Mouse (Mus musculus) mesoderm, embryonic 11.5 days (tissue): ENCODE results near the gene Gm27021.

Source experiments
- DNase-seq: peaks from one replicate; pipeline ENCODE4 v3.0.0-alpha.2; 2012; ENCODE audit warnings: low read depth, low spot score

Gene Gm27021

DNA sequence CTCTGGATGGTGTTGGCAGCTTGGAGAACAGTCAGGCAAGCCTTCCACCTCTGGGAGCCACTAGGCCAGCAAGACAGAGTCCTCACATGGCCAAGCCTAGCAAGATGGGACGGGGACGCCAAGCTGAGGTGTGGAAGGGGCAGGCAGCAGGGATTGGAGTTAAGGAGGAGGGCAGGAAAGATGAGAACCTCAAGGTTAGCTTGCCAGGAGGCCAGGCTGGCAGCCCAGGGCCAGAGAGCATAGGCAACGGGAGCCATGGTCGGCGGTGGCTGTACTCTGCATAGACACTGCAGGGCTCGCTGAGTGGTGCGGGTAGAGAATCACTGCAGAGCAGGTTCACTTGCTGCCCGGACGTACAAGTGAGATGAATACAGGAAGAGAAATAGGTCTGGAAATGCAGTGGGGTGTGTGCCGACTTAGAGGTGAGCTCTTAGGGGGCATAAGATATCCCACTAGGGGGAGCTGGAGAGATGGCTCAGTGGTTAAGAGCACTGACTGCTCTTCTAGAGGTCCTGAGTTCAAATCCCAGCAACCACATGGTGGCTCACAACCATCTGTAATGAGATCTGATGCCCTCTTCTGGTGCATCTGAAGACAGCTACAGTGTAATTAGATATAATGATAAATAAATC lies 25.7 kb downstream of the Gm27021 start:
- DNase-seq, result no peak

DNA sequence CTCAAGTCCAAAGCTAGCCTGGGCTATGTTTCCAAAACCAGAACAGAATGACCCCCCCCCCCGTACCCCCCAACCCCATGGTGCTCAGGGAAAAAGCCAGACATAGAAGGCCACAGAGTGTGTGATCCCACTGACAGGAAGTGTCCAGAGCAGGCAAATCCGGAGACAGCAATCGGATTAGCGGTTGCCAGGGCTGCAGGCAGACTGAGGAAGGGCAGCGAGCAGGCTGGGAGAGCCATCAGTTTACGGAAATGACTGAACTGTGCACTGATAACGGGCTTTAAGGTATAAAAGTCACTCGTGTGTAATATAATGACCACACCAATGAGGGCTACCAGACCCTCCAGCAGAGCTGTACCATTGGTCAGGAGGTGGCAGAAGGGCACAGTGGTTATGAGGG lies 26.6 kb downstream of the Gm27021 start:
- no peak for DNase-seq

DNA sequence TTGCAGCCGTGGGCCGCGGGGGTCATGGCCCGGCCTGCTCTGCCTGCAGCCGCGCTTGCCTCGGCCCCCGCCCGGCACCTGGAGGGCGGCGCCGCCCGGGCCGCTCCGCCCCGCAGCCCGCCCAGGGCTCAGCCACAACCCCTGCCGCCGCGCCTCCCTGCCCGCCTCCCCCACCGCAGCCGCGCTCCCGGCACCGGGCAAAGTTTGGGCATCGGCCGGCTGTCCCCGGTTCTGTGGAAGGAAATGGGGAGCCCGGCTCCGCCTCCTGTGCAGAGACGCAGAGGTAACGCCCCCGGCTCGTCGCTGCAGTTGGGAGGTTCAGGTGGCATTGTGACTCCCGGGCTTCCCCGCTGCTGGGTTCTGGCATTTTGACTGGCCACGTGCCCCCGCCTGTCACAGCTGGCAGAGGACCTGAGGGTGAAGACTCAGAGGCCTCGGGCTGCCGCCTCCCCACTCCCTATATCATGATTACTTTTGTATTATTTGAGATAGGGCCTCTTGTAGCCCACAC lies 33.5 kb downstream of the Gm27021 start:
- DNase-seq, result no peak

DNA sequence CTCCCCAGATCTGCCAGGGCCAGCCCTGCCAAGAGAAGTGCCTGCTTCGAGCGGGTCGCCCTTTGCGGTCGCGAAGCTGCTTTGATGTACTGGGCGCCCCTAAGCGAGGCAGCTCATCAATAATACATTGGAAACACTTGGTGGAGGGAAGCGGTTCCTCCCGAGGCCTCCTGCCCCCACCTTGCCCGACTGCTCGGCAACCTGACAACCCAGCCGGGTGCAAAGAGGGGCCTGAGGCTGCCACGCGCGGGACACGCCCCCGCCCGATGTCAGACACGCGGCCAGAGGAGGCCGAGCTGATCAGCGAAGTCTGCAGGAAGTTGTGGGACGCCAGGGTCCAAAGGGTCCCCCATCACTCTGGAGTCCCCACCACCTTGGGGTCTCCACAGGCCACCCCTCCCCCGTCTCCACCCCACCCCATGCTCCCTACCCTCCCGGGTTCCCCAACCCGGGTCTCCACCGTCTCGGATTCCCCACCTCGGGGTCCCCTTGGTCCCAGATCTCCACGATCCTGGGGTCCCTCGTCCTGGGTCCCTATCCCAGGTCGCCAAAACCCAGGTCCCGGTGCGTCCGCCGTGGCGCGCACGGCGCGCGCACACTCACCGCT lies 34.1 kb downstream of the Gm27021 start:
- peak; percentile 36 for DNase-seq

DNA sequence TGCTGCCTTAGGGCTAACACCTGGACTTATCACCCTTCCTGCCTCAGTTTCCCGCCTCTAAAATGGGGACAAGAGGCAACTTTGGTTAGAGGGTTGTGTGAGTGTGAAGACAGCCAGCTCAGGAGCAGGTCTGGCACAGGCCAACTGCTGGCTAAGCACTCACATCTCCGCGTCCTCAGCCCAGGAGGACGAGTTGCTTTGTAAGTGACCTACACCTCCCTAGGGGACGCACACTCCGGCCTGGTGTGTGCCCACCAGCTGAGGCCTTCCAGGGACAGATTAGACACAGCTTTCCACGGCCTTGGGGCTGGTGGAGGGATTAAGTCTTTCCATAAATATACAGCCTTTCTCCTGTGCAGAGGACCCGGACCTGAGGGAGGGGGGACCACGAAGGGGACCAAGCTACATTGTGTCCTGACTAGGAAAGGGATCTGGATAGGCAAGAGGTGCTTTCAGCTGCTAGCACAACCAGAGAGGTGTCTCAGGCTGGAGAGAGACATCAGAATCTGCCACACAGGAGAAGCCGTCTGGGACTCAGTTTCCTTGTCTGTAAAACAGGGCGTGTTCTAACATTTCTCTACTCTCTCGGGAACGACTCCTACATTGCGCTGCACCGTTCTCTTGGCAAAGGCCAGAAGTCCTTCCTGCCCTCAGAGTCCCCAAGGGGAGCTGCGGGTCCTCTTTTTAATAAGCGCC lies 34.8 kb downstream of the Gm27021 start:
- no peak for DNase-seq

DNA sequence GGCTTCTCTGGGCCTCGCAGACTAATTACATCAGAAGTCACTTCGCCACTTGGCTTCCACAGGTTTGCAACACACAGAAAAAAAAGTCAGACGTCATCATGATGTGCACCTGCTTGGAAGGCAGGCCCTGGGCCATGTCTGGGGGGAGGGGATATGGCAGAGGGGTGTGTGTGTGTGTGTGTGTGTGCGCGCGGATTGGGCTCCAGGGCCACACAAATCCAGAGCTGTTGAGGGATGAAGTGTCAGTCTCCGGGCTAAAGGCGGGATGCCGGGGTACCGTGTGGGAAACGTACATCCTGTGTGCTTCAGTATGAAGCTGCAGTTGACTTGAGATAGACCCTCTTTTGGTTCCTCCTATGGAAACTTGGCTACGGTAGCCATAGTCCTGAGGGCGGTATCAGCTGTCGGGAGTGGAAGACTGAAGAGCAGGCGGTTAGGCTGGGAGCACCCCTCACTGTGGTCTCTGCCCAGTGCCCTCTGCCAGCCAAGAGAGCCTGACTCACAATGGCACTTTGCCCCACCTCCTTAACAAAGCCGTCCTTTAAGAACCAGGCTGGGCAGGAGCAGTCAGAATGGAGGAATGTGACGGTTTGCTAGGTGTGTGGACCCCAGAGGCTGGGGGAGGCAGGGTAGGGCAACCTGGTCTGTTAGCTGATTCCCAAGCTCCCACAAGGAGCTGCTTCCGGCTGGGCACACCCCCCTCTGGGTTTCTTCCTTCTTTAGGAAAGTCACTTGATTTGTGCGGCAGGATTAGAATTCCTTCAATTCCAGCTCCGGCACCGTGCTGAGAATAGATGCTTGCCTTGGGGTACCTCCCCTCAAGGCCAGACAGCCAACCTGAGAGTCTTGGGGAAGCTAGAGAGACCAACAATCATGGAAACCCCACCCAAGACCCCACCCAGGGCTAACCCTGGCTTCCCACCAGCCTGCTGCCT lies 36.2 kb downstream of the Gm27021 start:
- DNase-seq, result no peak

DNA sequence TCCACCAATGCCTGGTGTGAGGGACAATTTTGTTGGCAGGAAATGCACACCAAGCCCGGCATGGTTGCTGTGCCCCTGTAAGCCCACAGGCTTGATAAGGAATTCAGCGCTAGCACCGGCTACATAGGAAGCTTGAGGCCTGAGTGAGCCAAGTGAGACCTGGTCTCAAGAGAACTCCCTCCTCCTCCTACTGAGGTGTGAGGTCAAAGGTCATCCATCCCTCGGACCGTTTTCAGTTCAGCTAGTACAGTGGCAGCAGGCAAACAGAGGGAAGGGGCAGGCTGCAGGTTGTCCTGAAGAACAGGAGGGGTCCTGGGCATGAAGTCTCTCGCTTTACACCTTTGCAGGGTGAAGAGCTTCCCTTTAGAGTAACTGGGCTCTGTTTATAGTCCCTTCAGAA lies 37.0 kb downstream of the Gm27021 start:
- no peak for DNase-seq

DNA sequence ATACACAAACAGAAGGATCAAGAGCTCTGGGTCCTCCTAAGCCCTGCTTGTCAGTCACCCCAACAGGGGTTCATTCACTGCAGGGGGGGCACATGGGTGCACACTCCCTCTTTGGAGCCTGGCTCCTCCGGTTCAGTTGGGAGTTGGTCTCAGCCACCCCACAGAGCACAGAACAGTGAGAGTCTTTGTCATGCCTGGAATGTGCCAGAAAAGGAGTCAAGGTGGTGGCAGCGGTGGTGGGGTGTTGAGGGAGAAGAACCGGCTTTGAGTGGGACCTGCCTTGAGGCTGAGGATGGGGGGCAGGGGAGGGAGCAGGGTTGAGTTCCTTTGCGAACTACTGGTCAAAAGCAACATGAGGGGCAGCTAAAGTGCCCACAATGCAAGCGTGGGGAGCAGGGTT lies 37.8 kb downstream of the Gm27021 start:
- no peak for DNase-seq

DNA sequence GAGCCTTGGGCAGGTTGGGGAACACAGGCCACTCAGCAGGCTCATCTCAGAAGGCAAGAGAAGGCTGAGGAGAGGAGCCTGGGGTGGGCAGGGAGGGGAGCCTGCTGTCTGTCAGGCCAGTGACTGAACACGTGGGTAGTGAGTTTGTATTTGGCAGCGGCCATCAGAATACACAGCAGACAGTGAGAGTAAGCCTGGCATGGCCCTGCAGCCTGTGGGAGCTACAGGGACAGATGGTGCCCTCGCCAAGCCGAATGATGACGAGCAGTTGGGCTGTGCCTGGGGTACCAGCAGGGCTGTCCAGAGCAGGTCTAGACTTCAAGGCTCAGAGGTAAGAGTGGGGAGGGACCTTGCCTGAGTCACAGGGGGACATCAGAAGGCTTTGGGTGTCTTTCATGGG lies 40.6 kb downstream of the Gm27021 start:
- no peak for DNase-seq

DNA sequence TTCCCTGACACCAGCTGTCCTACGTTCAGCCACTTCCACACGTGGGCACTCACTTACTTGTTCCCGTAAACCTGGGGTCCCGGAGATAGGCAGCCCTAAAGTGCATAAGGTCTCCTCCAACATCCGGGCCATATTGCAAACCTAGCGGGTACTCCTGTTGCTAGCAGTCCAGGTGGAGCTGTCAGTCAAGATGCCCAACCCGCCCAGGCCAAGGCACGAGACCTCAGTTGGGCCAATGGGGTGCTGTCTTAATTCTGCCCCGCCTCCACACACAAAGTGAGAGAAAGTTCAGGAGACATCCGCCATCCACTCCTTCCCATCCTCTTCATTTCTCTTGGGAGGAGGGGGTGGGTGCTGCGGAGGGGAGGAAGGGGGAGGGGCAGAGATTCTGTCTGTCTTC lies 41.4 kb downstream of the Gm27021 start:
- DNase-seq, result no peak

DNA sequence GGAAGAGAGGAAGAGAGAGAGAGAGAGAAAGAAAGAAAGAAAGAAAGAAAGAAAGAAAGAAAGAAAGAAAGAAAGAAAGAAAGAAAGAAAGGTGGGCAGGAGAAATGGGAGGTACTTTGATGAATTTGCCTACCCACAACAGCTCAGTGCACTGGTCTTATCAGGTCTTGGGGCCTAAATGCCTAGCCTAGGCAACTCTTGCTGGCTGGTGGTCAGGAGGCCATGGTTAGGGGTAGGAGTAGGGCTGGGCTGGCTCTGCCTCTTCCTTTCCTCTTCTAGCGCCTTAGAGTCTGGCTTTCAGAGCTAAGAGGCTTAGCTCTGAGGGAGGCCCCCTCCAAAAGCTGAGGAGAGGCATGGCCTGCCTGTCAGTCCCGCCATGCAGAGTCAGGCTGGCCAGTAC lies 44.3 kb downstream of the Gm27021 start:
- no peak for DNase-seq

DNA sequence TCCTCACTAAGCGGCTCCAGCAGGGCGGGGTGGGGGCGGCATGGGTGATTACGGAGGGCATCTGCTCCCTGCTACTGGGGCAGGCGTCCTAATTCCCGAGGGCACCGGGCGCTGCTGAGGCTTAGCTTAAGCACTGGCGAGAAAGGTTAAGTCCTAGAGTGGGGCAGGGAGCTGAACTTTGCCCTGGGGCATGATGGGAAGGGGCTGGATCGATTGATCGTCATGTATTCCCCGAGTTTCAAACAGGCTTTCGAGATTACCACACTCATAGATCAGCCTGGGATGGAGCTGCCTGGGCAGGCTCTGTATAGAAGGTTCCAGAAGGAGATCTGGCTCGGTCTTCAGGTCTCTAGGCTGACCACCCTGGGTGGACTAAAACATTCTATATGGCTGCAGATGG lies 45.7 kb downstream of the Gm27021 start:
- no peak for DNase-seq

DNA sequence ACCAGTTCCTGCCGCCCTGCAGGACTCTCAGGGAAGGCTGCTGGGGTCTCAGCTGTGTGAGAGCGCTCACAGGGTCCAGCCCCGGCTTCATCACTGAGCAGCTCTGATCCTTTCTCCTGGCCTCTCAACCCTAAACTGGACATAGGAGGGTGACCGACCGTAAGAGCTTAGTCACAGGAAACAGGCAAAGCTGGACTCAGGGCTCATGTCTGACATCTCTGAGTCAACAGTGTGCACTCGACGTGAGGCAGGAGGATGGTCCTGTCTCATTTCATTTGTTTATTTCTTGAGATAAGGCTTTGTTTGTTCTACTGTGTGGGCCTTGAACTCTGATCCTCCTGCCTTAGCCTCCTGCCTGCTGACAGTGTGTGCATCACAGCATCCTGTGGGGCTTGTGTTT lies 47.4 kb downstream of the Gm27021 start:
- DNase-seq, result no peak

DNA sequence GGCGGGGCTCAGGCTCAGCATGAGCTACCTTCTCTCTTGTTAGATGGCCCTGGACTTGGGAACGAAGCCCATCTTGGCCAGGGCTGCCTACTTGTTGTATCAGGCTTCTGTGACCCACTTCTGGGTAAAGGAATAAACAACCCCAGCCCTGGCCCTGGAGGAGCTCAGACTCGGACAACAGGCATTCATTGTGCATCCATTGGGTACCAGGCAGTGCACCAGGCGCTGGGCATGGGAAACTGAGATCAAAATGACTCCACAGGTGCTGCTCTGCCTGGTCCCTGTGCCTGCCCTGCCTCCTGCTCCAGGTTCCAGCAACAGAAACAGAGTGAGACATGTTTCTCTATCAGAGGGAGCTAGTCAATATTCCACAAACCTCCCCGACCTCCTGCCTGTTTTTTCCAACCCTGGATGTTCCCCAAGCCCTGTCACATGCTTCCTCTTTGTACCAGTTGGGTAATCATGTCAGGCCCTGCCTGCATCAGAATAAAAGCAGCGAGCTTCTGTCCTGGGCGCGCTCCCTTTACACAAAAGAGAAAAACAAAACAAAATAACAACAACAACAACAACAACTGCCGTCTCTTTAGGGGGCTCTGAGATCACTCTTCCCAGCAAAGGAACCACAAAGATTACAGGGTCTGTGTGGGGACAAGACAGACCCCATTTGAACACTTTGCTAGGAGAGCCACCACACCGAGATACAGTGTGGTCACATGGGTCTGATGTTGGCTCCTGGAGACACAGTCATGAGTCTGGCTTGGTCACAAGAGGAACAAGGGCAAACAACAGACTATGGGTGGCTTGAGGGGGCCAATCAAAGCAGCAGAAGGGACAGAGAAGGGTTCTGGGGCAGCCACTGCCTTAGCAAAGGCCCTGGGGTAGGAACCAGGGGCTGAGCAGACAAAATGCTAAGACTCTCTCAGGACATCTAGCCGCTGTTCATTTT lies 48.4 kb downstream of the Gm27021 start:
- DNase-seq, result no peak

DNA sequence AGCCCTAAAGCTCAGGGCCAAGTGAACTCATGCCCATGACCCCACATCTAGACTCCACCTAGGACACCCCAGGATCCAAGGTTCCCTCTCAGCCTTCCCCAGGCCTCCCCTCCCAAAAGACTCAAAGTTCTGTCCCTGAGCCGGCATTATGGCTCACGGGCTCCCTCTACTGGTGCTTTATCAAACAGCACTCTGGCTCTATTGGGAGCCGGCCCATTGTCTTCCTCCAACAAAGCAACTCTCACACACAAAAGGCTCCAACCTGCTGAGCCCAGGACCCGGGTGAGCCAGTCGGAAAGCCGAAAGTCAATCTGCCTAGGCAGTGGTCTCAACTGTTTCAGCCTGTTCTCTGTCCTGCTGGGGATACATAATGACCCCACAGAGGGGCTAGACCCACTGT lies 49.8 kb downstream of the Gm27021 start:
- DNase-seq, result peak; percentile 87

DNA sequence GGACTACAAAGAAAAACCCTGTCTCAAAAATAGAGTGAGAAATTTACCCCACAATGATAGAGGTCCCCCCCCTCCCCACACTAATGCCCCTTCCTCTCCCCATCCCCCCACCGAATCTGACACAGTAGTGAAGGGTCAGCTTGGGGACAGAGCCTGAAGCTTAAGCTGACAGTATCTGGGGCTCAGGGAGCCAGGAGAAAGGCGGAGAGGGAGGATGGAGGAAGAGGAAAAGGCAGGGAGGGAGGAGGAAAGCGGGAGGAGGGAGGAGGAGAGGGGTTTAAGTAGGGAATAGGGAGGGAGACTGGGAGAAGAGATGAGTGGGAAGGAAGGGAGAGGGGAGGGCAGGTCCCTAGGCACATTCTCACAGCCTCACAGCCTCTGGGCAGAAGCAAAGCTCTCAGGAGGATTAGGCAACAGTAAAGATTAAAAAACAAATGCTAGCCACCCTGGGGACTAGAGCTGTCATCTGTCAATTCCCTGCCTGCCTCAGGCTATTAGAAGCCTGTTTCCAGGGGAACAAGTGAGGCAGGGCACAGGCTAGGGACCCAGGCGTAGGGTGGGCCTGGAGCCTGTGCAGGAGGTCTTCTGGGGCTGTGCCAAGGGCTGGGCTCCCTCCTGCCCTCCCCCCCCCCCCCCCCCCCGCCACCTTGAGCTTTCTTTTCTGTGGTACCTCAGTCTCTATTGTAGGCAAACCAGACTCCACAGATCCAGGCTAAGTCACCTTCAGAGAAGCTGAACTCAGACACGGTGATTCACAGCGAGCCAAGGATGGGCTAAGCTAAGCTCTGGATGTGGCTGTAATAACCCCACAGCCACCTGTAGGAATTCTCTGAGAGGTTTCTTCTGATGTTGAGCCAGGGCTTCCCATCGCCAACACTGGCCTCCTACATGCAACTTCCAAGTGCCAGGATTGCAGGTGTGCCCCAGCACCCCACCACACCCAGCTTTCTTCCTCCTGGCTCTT lies 50.9 kb downstream of the Gm27021 start:
- DNase-seq, result peak; percentile 61

DNA sequence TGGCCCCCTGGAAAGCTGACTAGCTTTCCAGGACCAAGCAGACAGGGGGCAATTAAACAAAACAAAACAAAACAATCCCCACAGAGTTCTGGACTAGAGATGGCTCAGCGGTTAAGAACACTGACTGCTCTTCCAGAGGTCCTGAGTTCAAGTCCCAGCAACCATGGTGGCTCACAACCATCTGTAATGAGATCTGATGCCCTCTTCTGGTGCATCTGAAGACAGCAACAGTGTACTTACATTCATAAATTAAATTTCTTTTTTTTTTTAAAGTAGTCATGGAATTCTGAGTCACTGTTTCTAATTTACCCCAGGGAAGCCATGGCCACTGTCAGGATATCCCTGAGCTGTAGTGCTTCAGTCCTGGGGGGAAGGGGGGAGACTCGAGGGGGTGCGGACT lies 53.4 kb downstream of the Gm27021 start:
- DNase-seq, result no peak

DNA sequence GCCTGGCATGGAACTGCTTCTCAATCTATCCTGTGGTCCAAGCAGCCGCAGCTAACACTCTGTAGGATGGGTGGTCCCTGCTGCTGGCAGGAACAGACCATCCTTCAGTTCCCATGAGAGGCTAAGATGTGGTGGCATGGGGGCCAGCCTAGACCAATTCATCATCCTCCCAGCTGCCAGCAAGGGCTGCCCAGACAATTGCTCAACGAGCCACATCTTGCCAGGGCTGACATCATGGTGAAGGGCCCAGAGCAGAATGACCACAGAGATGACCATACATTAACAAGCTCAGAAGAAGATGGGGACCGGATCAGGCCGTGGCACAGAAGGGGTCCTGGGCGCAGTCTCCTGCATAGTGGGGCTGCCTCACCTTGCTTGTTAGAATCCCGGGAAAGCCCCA lies 57.1 kb downstream of the Gm27021 start:
- no peak for DNase-seq

DNA sequence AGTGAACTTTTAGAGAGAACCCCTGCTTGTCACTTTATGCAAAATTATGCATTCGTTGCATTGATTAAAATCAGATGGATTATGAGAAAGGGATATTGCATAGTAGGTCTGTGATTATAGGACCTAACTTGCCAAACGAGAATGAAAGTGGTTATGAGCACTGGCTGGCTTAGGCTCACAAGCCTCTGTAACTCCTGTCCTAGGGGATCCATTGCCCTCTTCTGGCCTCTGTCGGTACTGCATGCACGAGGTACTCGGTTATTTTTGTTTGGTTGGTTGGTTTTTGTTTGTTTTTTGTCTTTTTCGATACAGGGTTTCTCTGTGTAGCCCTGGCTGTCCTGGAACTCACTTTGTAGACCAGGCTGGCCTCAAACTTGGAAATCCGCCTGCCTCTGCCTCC lies 60.0 kb downstream of the Gm27021 start:
- peak; percentile 72 for DNase-seq

DNA sequence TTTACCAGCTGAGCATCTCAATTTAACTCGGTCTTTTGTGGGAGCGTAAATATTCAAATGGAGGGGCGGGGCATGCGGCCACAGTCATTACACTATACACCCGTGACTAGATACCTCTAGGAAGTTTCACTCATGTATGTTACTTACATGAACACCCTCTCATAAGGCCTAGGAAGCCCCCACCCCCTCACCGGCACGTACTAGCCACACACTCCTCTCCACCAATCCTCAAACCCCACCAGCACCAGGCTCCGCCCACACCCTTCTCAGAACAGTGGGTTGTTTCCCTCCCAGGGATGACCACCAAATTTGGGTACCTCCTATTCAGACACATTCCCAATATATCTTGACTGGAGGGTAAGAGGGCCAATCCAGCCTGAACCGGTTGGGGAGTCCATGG lies 60.4 kb downstream of the Gm27021 start:
- no peak for DNase-seq
